ENCODE assay signal across 9 mouse cellular contexts in the genomic region with DNA sequence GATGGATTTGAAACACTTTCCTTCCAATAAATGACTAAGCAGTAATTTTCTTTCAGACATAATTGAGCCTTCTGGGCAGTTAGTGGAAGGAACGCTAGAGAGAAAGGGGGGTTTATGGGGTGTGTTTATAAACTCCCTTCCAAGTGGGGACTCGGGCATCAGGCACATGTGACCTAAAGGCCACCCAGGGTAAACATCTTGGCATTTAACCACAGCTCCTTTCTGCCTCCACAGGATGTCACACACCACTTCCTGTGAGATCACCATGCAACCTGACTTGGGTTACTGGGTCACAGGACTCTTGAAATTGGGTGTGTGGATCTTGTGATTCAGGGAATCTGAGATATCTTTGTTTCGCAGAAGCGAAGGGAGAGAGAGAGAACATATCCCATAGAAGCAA. TPM values are rescaled to one million over a fixed set of nuclear protein-coding genes. Genes with fewer than 3 reads are reported as not detected.
A peak's percentile ranks its signal among the peaks of the same experiment; 100 is the strongest.
DNase-seq lines count a peak whose midpoint lies in the region; ATAC-seq lines count a peak whose summit lies in the region.
"Had no signal": no experiment of that assay in that cellular context is flagged by ENCODE, and none has a peak within 500 bp of the region (broad histone marks: within the 10 kb centered on the region; RNA-seq: fewer than 3 reads in every experiment).

No protein-coding gene starts in this region.

- H3K4me3 ChIP-seq in kidney, embryonic 15.5 days (replicated peaks): no peak overlapping the region
- H3K4me3 ChIP-seq in intestine, embryonic 16.5 days (ENCODE audit: low read length): no peak overlapping the region

- no peak for ATAC-seq in kidney, embryonic 15.5 days (replicated peaks; ENCODE audit: low FRiP score)
- ATAC-seq in neutrophil, adult 5-6 weeks (ENCODE audit: extremely low read depth, insufficient number of reproducible peaks, low FRiP score, poor library complexity, severe bottlenecking): peak; percentile 34; the same call in 1 of the 2 replicates
- no peak for ATAC-seq in intestine, embryonic 16.5 days

- no peak overlapping the region for H3K27ac ChIP-seq in kidney, embryonic 15.5 days
- no peak overlapping the region for H3K27ac ChIP-seq in intestine, embryonic 16.5 days (ENCODE audit: low read length)
- H3K27ac ChIP-seq: lung, embryonic 15.5 days had no signal

- no peaks in the 10 kb centered on the region for H3K27me3 ChIP-seq in kidney, embryonic 15.5 days
- no peaks in the 10 kb centered on the region for H3K27me3 ChIP-seq in intestine, embryonic 16.5 days (replicated peaks; ENCODE audit: control insufficient read depth, insufficient read depth, low read length)
- H3K27me3 ChIP-seq: lung, embryonic 15.5 days had no signal

- H3K36me3 ChIP-seq in kidney, embryonic 15.5 days: peaks cover 5% of the 10 kb centered on the region; the same call in 1 of the 2 replicates
- no peaks in the 10 kb centered on the region for H3K36me3 ChIP-seq in intestine, embryonic 16.5 days (ENCODE audit: control insufficient read depth, insufficient read depth, low read length)
- H3K36me3 ChIP-seq: lung, embryonic 15.5 days had no signal

- H3K9me3 ChIP-seq in kidney, embryonic 15.5 days (replicated peaks): no peaks in the 10 kb centered on the region
- H3K9me3 ChIP-seq in intestine, embryonic 16.5 days (ENCODE audit: control insufficient read depth, low read length): no peaks in the 10 kb centered on the region
- H3K9me3 ChIP-seq: lung, embryonic 15.5 days had no signal

- H3K4me2 ChIP-seq in kidney, embryonic 15.5 days: no peak overlapping the region
- H3K4me2 ChIP-seq in intestine, embryonic 16.5 days (ENCODE audit: low read depth, low read length): no peak overlapping the region

- peaks cover 24% of the 10 kb centered on the region for H3K4me1 ChIP-seq in kidney, embryonic 15.5 days
- H3K4me1 ChIP-seq in intestine, embryonic 16.5 days (ENCODE audit: control insufficient read depth, insufficient read depth, low read length): peaks cover 6% of the 10 kb centered on the region; the same call in 1 of the 2 replicates

- intact Hi-C loops in heart, postnatal 10 days (cut with DNase I): no loop called here
- intact Hi-C loops in left cerebral cortex, postnatal 25 days (cut with DNase I): no loop called here

- 54% methylated on average over 4 of the region's 4 CpGs for WGBS in kidney, embryonic 15.5 days
- 63% methylated on average over 4 of the region's 4 CpGs for WGBS in intestine, embryonic 16.5 days

- DNase-seq in kidney, adult 9 months: peak; percentile 45
- peak; percentile 94 for DNase-seq in T-cell, adult 2 months (ENCODE audit: low spot score)
- peak; percentile 31 to 41 for DNase-seq in heart, postnatal 10 days
- DNase-seq in right cerebral cortex, postnatal 25 days: no peak
- no peak for DNase-seq in left cerebral cortex, postnatal 25 days (ENCODE audit: low spot score in 2 of 2)

- H3K9ac ChIP-seq in kidney, embryonic 15.5 days: no peak overlapping the region
- no peak overlapping the region for H3K9ac ChIP-seq in intestine, embryonic 16.5 days (ENCODE audit: low read depth, low read length)
- H3K9ac ChIP-seq: lung, embryonic 15.5 days had no signal

RNA-seq across cellular contexts. Expression of gene Tecpr1, which starts 2.1 kb away (rescaled TPM):
- 22.4 and 23.6 TPM in 2 replicates for polyA plus RNA-seq in kidney, embryonic 15.5 days (2015; fragmentation: Nextera tagmentation; extraction: Ambion mirVana)
- 10 to 100 TPM; 31.2 to 32.4 TPM for total RNA-seq in heart, postnatal 10 days (2021)
- 43.5 and 48.3 TPM in 2 replicates for total RNA-seq in neutrophil, adult 5-6 weeks (2017)
- 19.3 and 20.4 TPM in 2 replicates for polyA plus RNA-seq in intestine, embryonic 16.5 days (2015; fragmentation: Nextera tagmentation; extraction: Ambion mirVana)
- total RNA-seq in left cerebral cortex, postnatal 25 days (2021): 10 to 100 TPM; 86.6 to 87.7 TPM

RNA-seq across cellular contexts. Expression of gene Bri3, which starts 22.9 kb away (rescaled TPM):
- 123 and 129 TPM in 2 replicates for polyA plus RNA-seq in kidney, embryonic 15.5 days (2015; fragmentation: Nextera tagmentation; extraction: Ambion mirVana)
- 100 to 1,000 TPM; 165 to 171 TPM for total RNA-seq in heart, postnatal 10 days (2021)
- total RNA-seq in neutrophil, adult 5-6 weeks (2017): 29.8 and 39.1 TPM in 2 replicates
- polyA plus RNA-seq in intestine, embryonic 16.5 days (2015; fragmentation: Nextera tagmentation; extraction: Ambion mirVana): 111 and 142 TPM in 2 replicates
- total RNA-seq in left cerebral cortex, postnatal 25 days (2021): 10 to 100 TPM; 64.0 to 65.8 TPM

RNA-seq across cellular contexts. Expression of gene Bhlha15, which starts 31.2 kb away (rescaled TPM):
- polyA plus RNA-seq in kidney, embryonic 15.5 days (2015; fragmentation: Nextera tagmentation; extraction: Ambion mirVana): 0.48 and 0.71 TPM in 2 replicates
- total RNA-seq in heart, postnatal 10 days (2021): not detected
- total RNA-seq in neutrophil, adult 5-6 weeks (2017): 0.47 and 0.74 TPM in 2 replicates
- 10.2 and 13.0 TPM in 2 replicates for polyA plus RNA-seq in intestine, embryonic 16.5 days (2015; fragmentation: Nextera tagmentation; extraction: Ambion mirVana)
- under 1 TPM; 0.25 to 0.30 TPM for total RNA-seq in left cerebral cortex, postnatal 25 days (2021)

Comparison
In these comparisons a context has a peak if more than half of its experiments do, and no peak if none do; other contexts are left out.
1. DNase-seq: peak in kidney, adult 9 months (single experiment), T-cell, adult 2 months (single experiment) and heart, postnatal 10 days (2 of 2); none in right cerebral cortex, postnatal 25 days (single experiment) and left cerebral cortex, postnatal 25 days (0 of 2).